Mouse (Mus musculus): ENCODE measurements around the gene Asb11.
A peak's percentile ranks its signal among the peaks of the same experiment; 100 is the strongest.

Asb11 gene

GRCm38 (mm10) chrX:164436709-164437108 is at the start of gene Asb11:
Gene Asb11, plus strand, starts transcription at chrX:164436994.
- no peak for DNase-seq (ENCODE audit: low spot score)

GRCm38 (mm10) chrX:164394091-164394490 is 42.7 kb upstream of the Asb11 start:
- DNase-seq (ENCODE audit: low spot score), result no peak

DNA sequence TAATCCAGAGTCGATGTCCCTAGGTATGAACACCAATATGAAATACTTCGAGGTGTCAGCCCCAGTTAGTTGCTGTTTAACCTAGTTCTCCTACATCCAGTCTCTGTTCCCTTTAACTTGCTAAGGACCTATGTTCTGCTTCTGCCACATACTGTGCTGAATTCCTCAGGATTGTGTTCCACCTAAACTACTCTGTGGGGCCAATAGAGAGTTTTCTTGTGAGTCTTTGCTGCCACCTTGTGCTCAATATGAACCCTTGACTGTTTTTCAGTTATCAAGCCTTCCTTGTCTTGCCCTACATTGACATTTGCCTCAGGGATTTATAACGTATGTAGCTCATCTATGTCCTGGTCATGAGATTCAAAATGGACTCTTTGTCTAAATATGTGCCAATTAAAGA is 38.3 kb upstream of the Asb11 start:
- DNase-seq (ENCODE audit: low spot score), result peak; percentile 11

DNA sequence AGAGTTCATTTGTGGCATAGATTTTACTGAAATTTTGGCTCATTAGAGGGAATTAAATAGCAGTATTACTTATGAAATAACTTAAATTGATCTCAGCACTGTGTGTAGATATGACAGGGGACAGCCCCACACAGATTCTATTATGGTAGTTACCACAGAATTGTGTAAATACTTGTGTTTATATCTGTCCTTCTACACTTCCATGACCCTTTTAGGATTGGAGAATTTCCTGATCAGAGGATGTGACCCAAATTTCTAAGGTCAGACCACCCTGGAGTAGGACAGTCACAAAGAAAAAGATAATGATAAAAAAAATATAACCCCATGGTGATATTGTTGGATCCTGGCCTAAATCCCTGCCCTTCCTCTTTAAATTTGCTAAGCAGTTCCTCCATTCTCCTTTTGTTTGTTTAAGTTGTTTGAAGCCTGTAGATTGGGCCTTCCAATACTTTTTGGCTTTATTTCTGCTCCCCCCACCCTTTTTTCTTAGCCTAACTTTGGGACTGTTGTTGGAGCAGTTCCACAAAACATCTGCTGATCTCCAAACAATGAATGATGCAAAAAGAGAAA is 31.6 kb upstream of the Asb11 start:
- no peak for DNase-seq (ENCODE audit: low spot score)

DNA sequence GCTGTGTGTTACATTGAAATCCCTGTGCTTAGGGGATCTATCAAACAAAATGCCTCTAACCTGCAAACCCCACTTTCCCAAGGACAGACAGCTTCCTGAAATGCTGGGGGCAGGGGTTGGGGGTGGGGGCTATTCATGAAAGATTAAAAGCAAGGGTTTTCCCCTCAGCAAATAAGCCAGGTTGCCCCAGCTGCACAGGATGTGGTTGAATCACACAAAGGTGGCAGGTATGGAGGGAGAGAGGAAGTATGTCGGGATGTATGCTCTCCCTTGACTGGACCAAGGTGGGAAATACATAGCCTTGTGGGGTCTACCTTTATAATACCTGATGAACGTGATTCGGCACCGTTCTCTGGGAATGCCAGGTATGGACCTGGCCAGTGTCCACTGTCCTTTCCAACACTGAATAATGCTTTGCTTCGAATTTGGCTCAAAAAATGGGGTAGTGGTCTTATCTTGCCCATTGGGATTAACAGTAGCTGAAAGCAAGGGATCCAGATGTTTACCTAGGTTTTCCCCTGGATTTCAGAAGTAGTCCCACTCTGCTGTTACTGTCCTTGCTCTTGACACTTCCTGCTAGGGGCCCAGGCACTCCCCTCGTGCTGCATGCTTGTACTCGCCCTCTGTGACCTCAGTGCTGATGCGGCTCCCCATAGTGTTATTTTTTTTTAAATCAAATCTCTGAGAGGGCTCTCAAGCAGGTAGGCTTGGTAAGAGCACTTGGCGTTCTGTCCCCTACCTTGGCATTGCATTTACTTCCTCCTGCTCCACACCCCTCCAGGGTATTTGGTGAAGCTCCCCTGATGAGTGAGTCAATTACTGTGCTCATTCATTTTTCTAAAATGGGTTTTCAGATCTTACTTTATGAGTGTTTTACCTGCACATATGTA is 30.4 kb upstream of the Asb11 start:
- no peak for DNase-seq (ENCODE audit: low spot score)

- DNase-seq (ENCODE audit: low spot score), result no peak
Measured at GRCm38 (mm10) chrX:164408301-164408927, 28.4 kb upstream of the Asb11 start.

DNA sequence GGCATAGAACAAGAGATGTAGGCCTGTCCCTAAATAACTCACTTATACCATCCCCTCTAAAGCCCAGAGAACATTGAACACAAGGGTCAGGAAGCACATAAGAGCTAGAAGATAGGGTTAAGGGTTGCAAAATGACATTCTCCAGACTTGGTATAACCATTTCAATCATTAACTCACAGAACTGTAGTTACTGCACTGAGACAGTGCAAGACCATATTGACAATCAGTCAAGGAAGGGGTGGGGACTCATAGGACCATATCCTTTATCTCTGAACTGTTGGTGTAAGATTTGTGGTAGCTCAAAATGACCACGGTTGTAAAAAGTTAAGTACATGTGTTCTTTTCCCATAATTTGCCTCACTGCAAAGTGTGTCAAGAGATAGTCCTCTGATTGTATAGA is 26.2 kb upstream of the Asb11 start:
- no peak for DNase-seq (ENCODE audit: low spot score)

DNA sequence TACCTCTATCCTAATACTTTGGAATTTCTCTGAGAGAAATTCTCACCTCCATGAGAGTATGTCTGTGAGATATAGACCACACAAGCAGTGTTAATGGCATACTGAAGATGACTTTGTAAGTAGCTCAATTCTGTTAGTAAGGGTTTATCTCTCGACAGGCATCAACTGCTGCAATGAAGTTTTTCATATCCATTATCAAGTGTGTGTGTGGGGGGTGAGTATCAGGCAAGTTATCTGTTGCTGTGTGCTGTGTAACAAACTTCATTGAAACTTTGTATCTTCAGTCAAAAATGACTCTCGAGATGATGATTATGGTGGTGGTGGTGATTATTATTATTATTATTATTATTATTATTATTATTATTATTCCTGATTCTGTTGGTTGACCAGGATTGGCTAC is 20.0 kb upstream of the Asb11 start:
- no peak for DNase-seq (ENCODE audit: low spot score)

GRCm38 (mm10) chrX:164418008-164418407 is 18.8 kb upstream of the Asb11 start:
- DNase-seq (ENCODE audit: low spot score), result no peak

- DNase-seq (ENCODE audit: low spot score), result peak; percentile 91
Measured at GRCm38 (mm10) chrX:164419471-164419939, 17.3 kb upstream of the Asb11 start, which contains the start of gene Piga. Gene Piga, plus strand, starts transcription at chrX:164419787.

DNA sequence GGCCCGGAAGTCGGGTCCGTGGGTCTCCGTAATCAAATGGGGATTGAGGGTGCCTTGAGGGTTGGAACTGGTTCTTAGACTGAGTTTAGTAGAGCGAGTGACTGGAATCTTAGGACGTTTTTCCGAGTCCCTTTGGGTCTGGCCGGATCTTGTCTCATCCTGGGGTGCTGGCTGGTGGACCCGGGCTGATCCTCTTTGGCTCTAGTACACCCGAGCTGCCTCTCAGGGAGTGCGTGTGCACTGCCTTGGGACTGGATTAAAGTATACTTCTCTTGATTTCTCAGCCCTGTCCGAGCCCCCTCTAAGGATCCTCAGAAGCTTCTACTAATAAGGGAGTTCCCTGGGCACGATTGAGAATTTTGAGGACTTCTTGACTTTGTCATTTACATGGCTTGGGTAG is 16.8 kb upstream of the Asb11 start:
- DNase-seq (ENCODE audit: low spot score), result no peak

DNA sequence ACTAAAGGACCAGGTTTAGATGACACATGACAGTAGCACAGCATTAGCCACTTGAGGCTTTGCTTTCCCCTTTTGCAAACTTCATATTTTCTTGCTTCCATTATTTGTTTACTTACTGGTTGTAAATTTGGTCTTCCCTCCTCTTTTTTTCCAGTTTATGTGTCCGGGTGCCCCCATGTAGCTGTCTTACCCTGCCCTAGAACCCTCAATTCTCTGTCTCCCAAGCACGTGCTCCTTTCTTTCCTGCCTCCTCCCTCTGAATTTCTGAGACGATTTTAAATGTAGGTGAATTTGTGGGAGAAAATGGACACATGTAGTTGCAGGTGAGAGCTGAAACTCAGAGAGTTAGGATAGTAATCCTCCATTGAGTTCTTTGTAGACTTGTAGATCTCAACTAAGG is 16.3 kb upstream of the Asb11 start:
- DNase-seq (ENCODE audit: low spot score), result no peak

- DNase-seq (ENCODE audit: low spot score), result no peak
Measured at GRCm38 (mm10) chrX:164424821-164425220, 12.0 kb upstream of the Asb11 start.

GRCm38 (mm10) chrX:164427295-164427694 is 9.5 kb upstream of the Asb11 start:
- no peak for DNase-seq (ENCODE audit: low spot score)

DNA sequence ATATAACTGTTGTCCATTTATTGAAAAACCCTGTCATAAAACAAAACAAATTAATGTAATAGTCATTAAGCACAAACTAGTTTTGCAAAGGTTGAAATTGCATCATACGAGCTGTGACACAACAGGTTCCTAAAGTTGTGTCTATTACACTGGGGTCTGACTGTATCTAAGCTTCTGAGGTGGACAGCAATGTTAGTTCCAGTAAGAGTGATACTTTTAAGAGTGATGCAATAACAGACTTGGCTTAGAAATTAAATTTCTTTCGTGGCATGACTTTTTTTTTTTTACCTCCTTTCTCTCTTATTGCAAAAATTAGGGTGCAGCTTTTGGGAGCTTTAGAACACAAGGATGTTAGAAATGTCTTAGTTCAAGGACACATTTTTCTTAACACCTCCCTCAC is 8.6 kb upstream of the Asb11 start:
- no peak for DNase-seq (ENCODE audit: low spot score)

DNA sequence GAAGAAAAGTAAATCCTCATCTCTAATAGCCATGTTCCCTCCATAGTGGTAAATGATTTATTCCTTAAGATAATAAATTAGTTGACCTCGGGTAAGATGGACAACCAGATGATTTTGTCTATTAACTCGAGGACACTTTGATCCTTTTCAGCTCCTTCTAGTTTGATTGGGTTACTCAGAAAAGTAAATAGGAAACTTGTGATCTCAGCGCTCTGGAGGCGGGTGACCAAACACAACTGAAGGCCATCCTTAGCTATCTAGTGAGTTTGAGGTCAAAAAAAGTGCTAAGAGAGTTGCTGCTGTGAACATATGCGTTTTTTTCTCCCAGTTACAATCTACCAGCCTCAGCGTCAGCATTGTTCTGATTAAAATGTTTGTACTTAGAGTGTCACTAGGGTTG is 6.2 kb upstream of the Asb11 start:
- no peak for DNase-seq (ENCODE audit: low spot score)

DNA sequence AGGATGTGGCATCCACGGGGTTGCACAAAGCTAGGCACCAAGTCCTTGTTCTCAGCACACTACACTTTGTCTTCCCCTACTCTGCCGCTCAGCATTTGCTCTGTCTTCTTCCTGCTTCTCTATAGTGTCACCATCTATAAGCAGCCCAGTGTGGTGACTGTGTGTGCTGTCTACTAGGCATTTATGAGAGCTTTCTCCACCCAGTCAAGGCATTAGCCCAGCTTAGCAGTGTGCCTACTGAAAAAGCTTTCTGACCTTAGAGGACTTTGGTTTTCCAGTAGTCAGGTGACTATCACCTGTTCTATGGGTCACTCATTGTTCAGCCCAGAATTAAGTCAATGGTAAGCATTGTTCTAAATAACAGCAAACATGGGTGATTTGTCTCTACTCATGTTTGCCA is 5.7 kb upstream of the Asb11 start:
- no peak for DNase-seq (ENCODE audit: low spot score)

DNA sequence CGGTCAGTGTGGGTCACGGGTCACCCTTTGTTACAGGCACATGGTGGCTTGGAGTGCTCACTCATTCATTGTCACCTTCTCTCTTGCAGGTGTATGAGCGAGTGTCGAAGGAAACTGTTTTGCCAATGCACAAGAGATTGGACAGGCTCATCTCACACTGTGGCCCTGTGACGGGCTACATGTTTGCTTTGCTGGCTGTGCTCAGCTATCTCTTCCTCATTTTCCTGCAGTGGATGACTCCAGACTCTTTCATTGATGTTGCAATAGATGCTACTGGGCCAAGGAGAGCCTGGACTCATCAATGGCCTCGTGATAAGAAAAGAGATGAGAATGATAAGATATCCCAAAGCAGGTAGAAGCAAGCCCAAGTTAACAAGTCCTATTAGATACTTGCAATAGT is 5.3 kb upstream of the Asb11 start:
- no peak for DNase-seq (ENCODE audit: low spot score)

DNA sequence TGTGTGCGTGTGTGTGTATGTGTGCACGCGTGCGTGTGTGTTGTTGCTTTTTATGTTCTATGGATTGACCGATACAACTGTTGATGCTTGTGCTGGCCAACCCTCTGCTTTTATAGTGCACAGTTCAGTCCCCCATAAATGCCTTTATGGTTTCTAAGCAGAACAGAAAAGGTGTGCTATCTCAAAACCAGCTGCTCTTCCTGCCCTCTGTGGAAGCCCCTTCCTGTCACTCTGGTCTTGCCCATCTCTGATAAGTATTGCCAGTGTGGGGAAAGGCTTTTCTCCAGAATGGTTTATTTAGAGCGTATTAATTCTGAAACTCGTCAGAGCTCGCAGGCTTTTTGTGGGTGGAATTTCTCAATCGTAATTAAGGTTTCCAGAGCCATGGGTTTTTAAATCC is 4.1 kb upstream of the Asb11 start:
- no peak for DNase-seq (ENCODE audit: low spot score)

DNA sequence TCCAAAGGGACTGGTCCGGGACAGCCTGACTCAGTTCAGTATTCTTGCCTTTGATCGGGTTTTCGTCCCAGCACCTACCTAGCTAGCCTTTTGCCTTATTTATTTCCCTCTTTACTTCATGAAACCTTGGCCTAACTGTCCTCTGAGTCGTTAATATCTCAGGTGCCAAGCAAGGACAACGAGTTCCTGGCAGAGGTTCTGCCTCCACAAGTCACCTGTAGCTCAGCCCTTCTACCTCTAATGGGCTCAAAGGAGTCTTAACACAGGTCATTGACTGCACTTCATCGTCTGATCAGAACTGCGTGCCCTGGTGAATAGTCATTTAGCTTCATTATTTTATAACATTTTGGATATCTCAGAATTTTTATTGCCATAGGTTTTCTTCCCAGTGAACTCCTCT is 2.7 kb downstream of the Asb11 start:
- DNase-seq (ENCODE audit: low spot score), result no peak

DNA sequence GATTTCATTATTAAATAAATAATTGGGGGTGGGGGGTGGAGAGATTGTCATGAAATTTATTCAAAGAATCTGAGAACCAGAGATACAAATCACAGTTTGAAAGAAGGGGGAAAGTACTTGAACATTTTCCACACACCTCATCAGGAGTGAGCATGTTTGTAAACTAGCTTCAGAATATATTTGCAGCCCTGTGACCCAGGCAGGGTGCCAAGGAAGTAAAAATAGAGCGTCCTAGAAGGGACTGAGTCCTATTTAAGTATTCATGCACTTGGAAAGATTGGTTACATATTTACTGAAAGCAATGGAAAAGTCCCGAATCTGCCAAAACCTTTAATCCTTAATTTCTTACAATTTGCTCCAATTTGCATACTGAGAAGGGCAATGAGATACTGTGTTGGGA is 3.3 kb downstream of the Asb11 start:
- DNase-seq (ENCODE audit: low spot score), result no peak

DNA sequence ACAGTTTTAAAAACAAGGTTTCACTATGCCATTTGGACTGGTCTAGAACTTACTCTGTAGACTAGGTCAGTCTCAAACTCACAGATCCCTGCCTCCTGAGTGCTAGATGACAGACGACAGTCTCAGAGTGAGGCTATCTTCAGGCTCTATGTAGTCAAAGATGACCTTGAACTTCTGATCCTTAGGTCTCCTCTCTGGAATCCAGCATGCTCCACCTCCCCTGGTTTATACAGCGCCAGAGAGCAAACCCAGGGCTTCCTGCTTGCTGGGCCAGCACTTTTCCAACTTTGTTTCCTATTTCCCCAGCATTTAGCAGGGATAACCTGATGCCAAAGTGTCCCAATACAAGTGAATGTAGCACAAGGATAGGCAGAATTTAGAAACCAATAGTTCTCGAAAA is 3.9 kb downstream of the Asb11 start:
- DNase-seq (ENCODE audit: low spot score), result no peak

DNA sequence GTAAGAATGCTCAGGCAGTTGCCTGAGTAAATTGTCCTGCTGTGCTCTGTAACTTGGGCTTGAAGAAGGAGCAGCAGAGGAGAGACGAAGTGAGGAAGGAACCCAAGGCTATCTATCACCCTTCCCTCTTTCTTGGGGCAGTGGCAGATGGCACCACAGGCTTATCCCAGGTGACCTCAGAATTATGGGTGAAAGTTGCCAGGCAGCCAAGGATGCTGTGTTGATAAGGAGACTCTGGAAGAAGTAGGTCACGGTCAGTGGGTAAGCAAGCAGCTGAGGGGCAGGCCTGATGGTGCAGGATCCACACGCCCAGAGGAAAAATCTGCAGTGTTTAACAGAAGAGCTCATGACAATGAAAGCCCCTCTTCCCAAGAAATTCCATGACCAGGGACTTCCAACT is 4.5 kb downstream of the Asb11 start:
- DNase-seq (ENCODE audit: low spot score), result no peak
